Mouse (Mus musculus) CH12.LX (cell line): ENCODE data around the gene Sh3rf1. TPM values are rescaled to one million over a fixed set of nuclear protein-coding genes. Genes with fewer than 3 reads are reported as not detected.

Experiments
- DNase-seq: peaks from one replicate; pipeline ENCODE4 v3.0.0-alpha.2; 2013; ENCODE audit errors: extremely low read depth
- H3K27ac ChIP-seq: 2 replicates; pipeline ENCODE4 v1.5.1; 2012; ENCODE audit warnings: low read depth, mild to moderate bottlenecking, control low read depth, moderate library complexity; ENCODE audit not compliant: insufficient read depth
- H3K27me3 ChIP-seq: replicated peaks from 2 replicates; pipeline ENCODE3; 2012; ENCODE audit warnings: inconsistent platforms
- H3K36me3 ChIP-seq, 2 experiments: replicated peaks in 1 of 2; 2 replicates each; pipeline versions ENCODE3 to v1.6.1; 2012; ENCODE audit warnings: inconsistent platforms in 1 of 2, low read length in 1 of 2, mild to moderate bottlenecking in 1 of 2, mixed read lengths in 1 of 2, moderate library complexity in 1 of 2; ENCODE audit not compliant: control insufficient read depth in 1 of 2, insufficient read depth in 1 of 2
- H3K4me1 ChIP-seq, 2 experiments: 2 replicates each; pipeline ENCODE4 v1.6.1; 2012; ENCODE audit warnings: inconsistent platforms in 1 of 2, moderate library complexity in 1 of 2; ENCODE audit not compliant: insufficient read depth in 2 of 2, control insufficient read depth in 1 of 2
- H3K4me2 ChIP-seq: 2 replicates; pipeline ENCODE4 v1.6.1; 2012; ENCODE audit warnings: low read depth, mild to moderate bottlenecking, control low read depth; ENCODE audit not compliant: poor library complexity, insufficient read depth, severe bottlenecking
- H3K4me3 ChIP-seq, 3 experiments: fragments of 150-350 bp in 1 of 3; sonication (generic) in 1 of 3; replicated peaks in 1 of 3; 2 replicates each; pipeline versions ENCODE3 to v1.5.1; 2011 to 2012; ENCODE audit warnings: low read depth in 2 of 3, low read length in 2 of 3, mild to moderate bottlenecking in 2 of 3, moderate library complexity in 2 of 3, control low read depth in 1 of 3, improper control_type of control experiment in 1 of 3, inconsistent platforms in 1 of 3, mixed read lengths in 1 of 3; ENCODE audit not compliant: poor library complexity in 1 of 3
- H3K79me2 ChIP-seq: replicated peaks from 2 replicates; pipeline ENCODE4 v1.6.1; 2012; ENCODE audit warnings: mild to moderate bottlenecking, moderate library complexity; ENCODE audit not compliant: control insufficient read depth, poor library complexity, insufficient read depth, severe bottlenecking; ENCODE audit errors: extremely low read depth
- H3K9ac ChIP-seq: 2 replicates; pipeline ENCODE4 v1.6.1; 2012; ENCODE audit warnings: low read depth, mild to moderate bottlenecking, control low read depth, moderate library complexity; ENCODE audit not compliant: insufficient read depth
- H3K9me3 ChIP-seq: replicated peaks from 2 replicates; pipeline ENCODE3; 2012; ENCODE audit warnings: low read length, inconsistent platforms, mixed read lengths
- BHLHE40 ChIP-seq: IDR thresholded peaks from 2 replicates; pipeline ENCODE4 v1.6.1; 2011; ENCODE audit warnings: mild to moderate bottlenecking, low read depth, low read length, improper control_type of control experiment
- CHD1 ChIP-seq: IDR thresholded peaks from 2 replicates; pipeline ENCODE4 v1.6.1; 2012; ENCODE audit warnings: low read depth, low read length, improper control_type of control experiment, inconsistent platforms
- E2F4 ChIP-seq: IDR thresholded peaks from 2 replicates; pipeline ENCODE4 v1.6.1; 2011; ENCODE audit warnings: low read depth, low read length, improper control_type of control experiment; ENCODE audit not compliant: insufficient replicate concordance
- GABPA ChIP-seq: IDR thresholded peaks from 2 replicates; pipeline ENCODE4 v1.6.1; 2012; ENCODE audit warnings: low read depth, low read length, improper control_type of control experiment, inconsistent platforms; ENCODE audit not compliant: insufficient replicate concordance
- IRF4 ChIP-seq: IDR thresholded peaks from 2 replicates; pipeline ENCODE4 v1.6.1; 2014; ENCODE audit warnings: low read depth, mild to moderate bottlenecking, inconsistent platforms, low read length, improper control_type of control experiment
- JUND ChIP-seq: conservative IDR thresholded peaks from 2 replicates; pipeline ENCODE4 v1.6.1; 2011; ENCODE audit warnings: low read depth, low read length, improper control_type of control experiment
- KAT2A ChIP-seq: IDR thresholded peaks from 2 replicates; pipeline ENCODE4 v1.6.1; 2012; ENCODE audit warnings: low read length, improper control_type of control experiment, inconsistent platforms; ENCODE audit not compliant: insufficient replicate concordance
- MAFK ChIP-seq: IDR thresholded peaks from 2 replicates; pipeline ENCODE4 v1.6.1; 2011; ENCODE audit warnings: low read length, improper control_type of control experiment; ENCODE audit not compliant: insufficient replicate concordance
- MAX ChIP-seq: IDR thresholded peaks from 2 replicates; pipeline ENCODE4 v1.6.1; 2011; ENCODE audit warnings: low read length, improper control_type of control experiment
- MAZ ChIP-seq: IDR thresholded peaks from 2 replicates; pipeline ENCODE4 v1.6.1; 2012; ENCODE audit warnings: low read depth, mild to moderate bottlenecking, inconsistent platforms, low read length, improper control_type of control experiment, moderate library complexity
- MEF2A ChIP-seq: IDR thresholded peaks from 2 replicates; pipeline ENCODE4 v1.6.1; 2014; ENCODE audit warnings: low read depth, mild to moderate bottlenecking, inconsistent platforms, low read length, improper control_type of control experiment, borderline replicate concordance
- MXI1 ChIP-seq: IDR thresholded peaks from 2 replicates; pipeline ENCODE4 v1.6.1; 2011; ENCODE audit warnings: mild to moderate bottlenecking, low read depth, low read length, improper control_type of control experiment
- NELFE ChIP-seq: IDR thresholded peaks from 2 replicates; pipeline ENCODE4 v1.6.1; 2011; ENCODE audit warnings: low read depth, low read length, improper control_type of control experiment
- NRF1 ChIP-seq: IDR thresholded peaks from 2 replicates; pipeline ENCODE4 v1.6.1; 2014; ENCODE audit warnings: low read depth, mild to moderate bottlenecking, inconsistent platforms, low read length, improper control_type of control experiment, moderate library complexity
- PAX5 ChIP-seq: IDR thresholded peaks from 2 replicates; pipeline ENCODE4 v1.6.1; 2012; ENCODE audit warnings: low read length, inconsistent platforms, mixed read lengths
- POLR2AphosphoS2 ChIP-seq: IDR thresholded peaks from 2 replicates; pipeline ENCODE4 v1.6.1; 2011; ENCODE audit warnings: low read depth, low read length, improper control_type of control experiment
- RAD21 ChIP-seq: IDR thresholded peaks from 2 replicates; pipeline ENCODE4 v1.6.1; 2011; ENCODE audit warnings: low read depth, mild to moderate bottlenecking, low read length, improper control_type of control experiment, moderate library complexity
- SIN3A ChIP-seq: IDR thresholded peaks from 2 replicates; pipeline ENCODE4 v1.6.1; 2012; ENCODE audit warnings: low read length, improper control_type of control experiment, inconsistent platforms
- SMC3 ChIP-seq: IDR thresholded peaks from 2 replicates; pipeline ENCODE4 v1.6.1; 2011; ENCODE audit warnings: low read depth, low read length, improper control_type of control experiment
- TBP ChIP-seq: conservative IDR thresholded peaks from 2 replicates; pipeline ENCODE4 v1.6.1; 2011; ENCODE audit warnings: low read depth, low read length, improper control_type of control experiment
- USF1 ChIP-seq: IDR thresholded peaks from 2 replicates; pipeline ENCODE4 v1.6.1; 2014; ENCODE audit warnings: low read depth, mild to moderate bottlenecking, inconsistent platforms, low read length, improper control_type of control experiment
- USF2 ChIP-seq: conservative IDR thresholded peaks from 2 replicates; pipeline ENCODE4 v1.6.1; 2011; ENCODE audit warnings: low read depth, low read length, improper control_type of control experiment
- ZC3H11A ChIP-seq: IDR thresholded peaks from 2 replicates; pipeline ENCODE4 v1.6.1; 2012; ENCODE audit warnings: low read depth, mild to moderate bottlenecking, inconsistent platforms, low read length, improper control_type of control experiment
- ZMIZ1 ChIP-seq: IDR thresholded peaks from 2 replicates; pipeline ENCODE4 v1.6.1; 2012; ENCODE audit warnings: low read depth, mild to moderate bottlenecking, inconsistent platforms, low read length, improper control_type of control experiment
- ZNF384 ChIP-seq: IDR thresholded peaks from 2 replicates; pipeline ENCODE4 v1.6.1; 2012; ENCODE audit warnings: low read depth, low read length, improper control_type of control experiment, inconsistent platforms
- dilution Hi-C: fragments of 300-500 bp; cut with MboI; formaldehyde crosslinking; loops from 2 replicates; pipeline ENCODE4 v1.14.3; 2020; ENCODE audit warnings: low sequenced_read_pairs; ENCODE audit not compliant: extremely low pct_unique_long_range_greater_than_20kb, extremely low pct_ligation_motif_present
- in situ Hi-C: fragments of 300-500 bp; cut with MboI; formaldehyde crosslinking; loops from 3 replicates; pipeline ENCODE4 v1.14.3; 2019; ENCODE audit warnings: low sequenced_read_pairs, low pct_ligation_motif_present, low pct_unique_long_range_greater_than_20kb, mixed read lengths
- polyA plus RNA-seq: library from polyadenylated mRNA; unstranded; fragments of >175 nt; gene quantifications from 2 replicates; pipeline ENCODE4 v1.2.1, GENCODE M21; 2012; ENCODE audit warnings: low read depth; ENCODE audit not compliant: insufficient read length
- total RNA-seq, 2 experiments: library from RNA; depleted of rRNA; stranded (reverse); fragments of 300-350 nt in 1 of 2; fragments of >200 nt in 1 of 2; gene quantifications; 2 replicates each; pipeline ENCODE4 v1.2.3; 2012 to 2014

Gene Sh3rf1
- total and polyA plus RNA-seq, 3 experiments, result 6.0 to 16.8 (median 10.6) TPM

GRCm38 (mm10) chr8:61362301-61362913 lies 138.7 kb downstream of the Sh3rf1 start:
- peaks cover 30 to 46% of the 10 kb centered on the region in 2 experiments for H3K36me3 ChIP-seq
- in situ Hi-C loops (no loop called here), dilution Hi-C loops (no loop called here)
- no peak overlapping the region for H3K27ac ChIP-seq
- peaks cover 4% of the 10 kb centered on the region for H3K9me3 ChIP-seq
- H3K4me3 ChIP-seq, result no peak overlapping the region
- no peak for DNase-seq
- no peaks in the 10 kb centered on the region for H3K79me2 ChIP-seq
- H3K4me1 ChIP-seq, result peaks cover 3 to 27% of the 10 kb centered on the region in 2 experiments
- no peak for TF ChIP-seq SMC3
- no peak for TF ChIP-seq TBP
- TF ChIP-seq MAFK, result no peak
- TF ChIP-seq BHLHE40, result no peak
- no peak for TF ChIP-seq PAX5
- no peak for TF ChIP-seq SIN3A
- no peak for TF ChIP-seq GABPA
- TF ChIP-seq CHD1, result no peak
- TF ChIP-seq IRF4, result no peak
- TF ChIP-seq USF1, result no peak
- TF ChIP-seq RAD21, result no peak
- TF ChIP-seq MEF2A, result no peak
- no peaks in the 10 kb centered on the region for H3K27me3 ChIP-seq
- H3K9ac ChIP-seq, result no peak overlapping the region
- H3K4me2 ChIP-seq, result no peak overlapping the region

GRCm38 (mm10) chr8:61373303-61373702 lies 149.6 kb downstream of the Sh3rf1 start:
- no peaks in the 10 kb centered on the region for H3K9me3 ChIP-seq
- H3K4me2 ChIP-seq, result no peak overlapping the region
- no peak for TF ChIP-seq SIN3A
- no peak for TF ChIP-seq JUND
- no peak for TF ChIP-seq TBP
- TF ChIP-seq KAT2A, result no peak
- TF ChIP-seq ZMIZ1, result no peak
- TF ChIP-seq ZNF384, result no peak
- TF ChIP-seq IRF4, result no peak
- no peak for TF ChIP-seq USF2
- TF ChIP-seq POLR2AphosphoS2, result no peak
- no peak for TF ChIP-seq GABPA
- TF ChIP-seq BHLHE40, result no peak
- TF ChIP-seq MAX, result no peak
- no peak for TF ChIP-seq PAX5
- no peak for TF ChIP-seq MAZ
- TF ChIP-seq MXI1, result no peak
- TF ChIP-seq E2F4, result no peak
- no peak for TF ChIP-seq ZC3H11A
- TF ChIP-seq MAFK, result no peak
- TF ChIP-seq NRF1, result no peak
- no peak for TF ChIP-seq NELFE
- H3K4me1 ChIP-seq, result no peaks in the 10 kb centered on the region
- peaks cover 20 to 55% of the 10 kb centered on the region in 2 experiments for H3K36me3 ChIP-seq
- no peaks in the 10 kb centered on the region; the same call in 1 of the 2 replicates for H3K79me2 ChIP-seq
- dilution Hi-C loops (no loop called here), in situ Hi-C loops (no loop called here)
- no peak for DNase-seq
- H3K27ac ChIP-seq, result no peak overlapping the region
- H3K9ac ChIP-seq, result no peak overlapping the region
- H3K4me3 ChIP-seq, result no peak overlapping the region
- H3K27me3 ChIP-seq, result no peaks in the 10 kb centered on the region
